Mouse (Mus musculus) CD4-positive, CD25-positive, alpha-beta regulatory T cell, adult 2 months (primary cell): ENCODE data around the gene Pip.

Experiments used
- DNase-seq: peaks from one replicate; pipeline ENCODE4 v3.0.0-alpha.2; 2012; ENCODE audit warnings: low read depth, low spot score

Gene Pip

GRCm38 (mm10) chr6:41847235-41847634 is at the start of gene Pip:
Gene Pip, plus strand, starts transcription at chr6:41847535.
- DNase-seq, result no peak

GRCm38 (mm10) chr6:41824086-41824485 is 23.2 kb upstream of the Pip start:
- DNase-seq, result no peak

DNA sequence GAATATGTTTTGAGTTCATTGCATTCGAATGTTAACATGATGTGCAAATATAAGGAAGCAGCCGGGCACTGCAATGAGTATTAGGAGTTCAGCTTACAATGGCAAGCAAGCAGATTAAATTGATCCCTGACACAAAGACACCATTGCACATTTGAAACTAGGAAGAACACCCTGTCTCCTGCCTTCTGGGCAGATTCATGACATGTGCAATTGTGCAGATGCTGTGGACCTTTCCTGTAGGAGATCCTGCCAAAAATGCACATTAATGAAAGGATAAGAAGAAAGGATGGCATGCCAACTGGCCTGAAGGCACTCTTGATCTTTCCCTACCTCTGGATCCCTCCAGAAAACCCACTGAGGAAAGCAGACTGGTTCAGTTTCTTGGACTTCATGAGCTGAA is 17.8 kb upstream of the Pip start:
- no peak for DNase-seq

GRCm38 (mm10) chr6:41852689-41853088 is 5.4 kb downstream of the Pip start, which contains the start of gene Sval2:
Gene Sval2, plus strand, starts transcription at chr6:41852989.
- no peak for DNase-seq

- DNase-seq, result no peak
Observed at GRCm38 (mm10) chr6:41864038-41864437, 16.7 kb downstream of the Pip start.
